Mouse (Mus musculus) liver, embryonic 16.5 days (tissue): Measurements from ENCODE around the gene Syce2. TPM values are rescaled to one million over a fixed set of nuclear protein-coding genes. Genes with fewer than 3 reads are reported as not detected.

Experiments
- ATAC-seq: fragments of 200-750 bp; cut with Nextera tagmentation; 2 replicates; pipeline ENCODE4 v1.8.0; 2017; ENCODE audit warnings: low read depth, mild to moderate bottlenecking, moderate number of reproducible peaks, moderate library complexity
- H3K27ac ChIP-seq: fragments of 300-500 bp; sonication (generic); 2 replicates; pipeline ENCODE4 v1.5.1; 2014; ENCODE audit warnings: mild to moderate bottlenecking, low read length
- H3K27me3 ChIP-seq: fragments of 300-500 bp; sonication (generic); 2 replicates; pipeline ENCODE4 v1.6.1; 2014; ENCODE audit warnings: low read depth, low read length, mixed read lengths; ENCODE audit not compliant: control insufficient read depth, insufficient read depth
- H3K36me3 ChIP-seq: fragments of 300-500 bp; sonication (generic); 2 replicates; pipeline ENCODE4 v1.6.1; 2014; ENCODE audit warnings: mild to moderate bottlenecking; ENCODE audit not compliant: control insufficient read depth, insufficient read depth
- H3K4me1 ChIP-seq: fragments of 300-500 bp; sonication (generic); 2 replicates; pipeline ENCODE4 v1.6.1; 2014; ENCODE audit warnings: low read depth, low read length, mixed read lengths; ENCODE audit not compliant: control insufficient read depth
- H3K4me2 ChIP-seq: fragments of 300-500 bp; sonication (generic); 2 replicates; pipeline ENCODE4 v1.6.1; 2014; ENCODE audit warnings: low read depth, low read length, mixed read lengths
- H3K4me3 ChIP-seq: fragments of 300-500 bp; sonication (generic); 2 replicates; pipeline ENCODE4 v1.5.1; 2014; ENCODE audit warnings: low read depth, mild to moderate bottlenecking, low read length
- H3K9ac ChIP-seq: fragments of 300-500 bp; sonication (generic); 2 replicates; pipeline ENCODE4 v1.6.1; 2014; ENCODE audit warnings: low read depth, low read length
- H3K9me3 ChIP-seq: fragments of 300-500 bp; sonication (generic); replicated peaks from 2 replicates; pipeline ENCODE4 v1.6.1; 2016; ENCODE audit warnings: low read length; ENCODE audit not compliant: control insufficient read depth
- WGBS: fragments of 180-500 bp; shearing (Covaris S2); extraction: QIAGEN DNeasy Blood & Tissue Kit; methylation state at CpG from one replicate; pipeline ENCODE4 v1.1.7; 2014; ENCODE audit not compliant: insufficient replicate concordance; 5-methylcytosine and 5-hydroxymethylcytosine counted together
- polyA plus RNA-seq: library from polyadenylated mRNA; unstranded; fragments of >200 nt; fragmentation: Nextera tagmentation; extraction: Ambion mirVana; gene quantifications from 2 replicates; pipeline ENCODE4 v1.2.1, GENCODE M21; 2015

Syce2 gene
- polyA plus RNA-seq, 1 experiment from 2014 or later: 41.2 TPM

GRCm38 (mm10) chr8:84840248-84840999 is 31.5 kb upstream of the Syce2 start, which contains the start of gene Rad23a:
Rad23a (minus strand) TSS chr8:84840665.
- ATAC-seq: peak; percentile 84
- Histone ChIP-seq H3K9ac (peak within 1 kb of the TSS; percentile 96), H3K9me3 (no peaks in the 10 kb centered on the region), H3K27ac (peak within 1 kb of the TSS; percentile 97), H3K4me2 (peak within 1 kb of the TSS; percentile 75), H3K4me3 (peak within 1 kb of the TSS; percentile 89), H3K4me1 (peaks cover 66% of the 10 kb centered on the region), H3K36me3 (peaks cover 72% of the 10 kb centered on the region), H3K27me3 (no peaks in the 10 kb centered on the region)
- WGBS: under 1% methylated on average over 55 of the region's 55 CpGs

DNA sequence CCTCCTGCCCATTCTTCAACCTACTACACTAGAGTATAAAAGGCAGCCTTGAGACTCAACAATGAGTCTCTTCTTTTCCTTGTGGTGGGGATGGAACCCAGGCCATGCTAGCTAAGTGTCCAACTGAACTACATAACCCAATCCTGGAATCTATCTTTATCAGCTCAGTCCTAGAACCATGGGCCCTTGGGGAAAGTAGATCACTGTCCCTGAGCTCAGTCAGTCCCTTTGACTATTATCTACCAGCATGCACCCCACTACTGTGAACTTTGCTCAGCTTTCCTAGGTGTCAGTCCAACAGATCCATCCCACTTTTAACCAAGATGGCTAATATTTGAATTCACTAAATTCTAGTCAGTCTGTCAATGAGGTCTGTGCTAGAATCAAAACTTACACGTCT is 30.4 kb upstream of the Syce2 start:
- Histone ChIP-seq H3K27ac (peak overlapping the region; percentile 75), H3K36me3 (peaks cover 61% of the 10 kb centered on the region), H3K4me3 (no peak overlapping the region), H3K27me3 (no peaks in the 10 kb centered on the region), H3K9me3 (no peaks in the 10 kb centered on the region), H3K4me1 (peaks cover 55% of the 10 kb centered on the region), H3K4me2 (no peak overlapping the region), H3K9ac (no peak overlapping the region)
- ATAC-seq: no peak
- 63% methylated on average over 1 of the region's 1 CpGs for WGBS

DNA sequence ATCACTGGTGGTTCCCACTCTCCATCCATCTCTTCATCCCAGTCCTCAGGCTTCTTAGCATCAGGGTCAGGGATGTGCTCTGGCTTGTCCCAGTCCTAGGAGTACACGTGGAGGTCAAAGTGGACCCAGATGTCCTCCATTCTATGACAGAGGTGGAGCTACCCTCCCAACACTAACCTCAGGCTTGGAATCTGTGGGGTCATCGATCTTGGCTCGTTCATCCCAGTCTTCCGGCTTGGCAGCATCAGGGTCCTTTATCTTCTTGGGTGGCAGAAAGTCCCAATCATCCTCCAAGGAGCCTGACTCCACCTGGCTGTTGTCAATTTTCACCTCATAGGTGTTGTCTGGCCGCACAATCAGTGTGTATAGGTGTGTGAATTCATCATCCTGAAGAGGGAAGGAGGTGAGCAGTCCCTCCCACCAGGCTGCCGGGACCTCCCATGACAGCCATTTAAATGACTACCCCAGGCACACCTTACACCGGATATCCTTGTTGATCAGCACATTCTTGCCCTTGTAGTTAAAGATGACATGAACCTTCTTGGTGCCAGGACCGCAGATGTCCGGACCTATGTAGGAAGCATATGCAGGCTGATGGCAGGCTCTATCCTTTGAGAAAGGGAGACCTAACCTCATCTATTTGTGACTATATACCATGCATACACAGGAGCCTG is 27.4 kb upstream of the Syce2 start:
- H3K27me3 ChIP-seq: no peaks in the 10 kb centered on the region
- 86% methylated on average over 9 of the region's 9 CpGs for WGBS
- H3K36me3 ChIP-seq: peaks cover 43% of the 10 kb centered on the region
- H3K9ac ChIP-seq: peak overlapping the region; percentile 24
- H3K4me2 ChIP-seq: peak overlapping the region; percentile 68
- no peak overlapping the region for H3K27ac ChIP-seq
- no peaks in the 10 kb centered on the region for H3K9me3 ChIP-seq
- ATAC-seq: no peak
- peaks cover 50% of the 10 kb centered on the region for H3K4me1 ChIP-seq
- H3K4me3 ChIP-seq: peak overlapping the region; percentile 98

DNA sequence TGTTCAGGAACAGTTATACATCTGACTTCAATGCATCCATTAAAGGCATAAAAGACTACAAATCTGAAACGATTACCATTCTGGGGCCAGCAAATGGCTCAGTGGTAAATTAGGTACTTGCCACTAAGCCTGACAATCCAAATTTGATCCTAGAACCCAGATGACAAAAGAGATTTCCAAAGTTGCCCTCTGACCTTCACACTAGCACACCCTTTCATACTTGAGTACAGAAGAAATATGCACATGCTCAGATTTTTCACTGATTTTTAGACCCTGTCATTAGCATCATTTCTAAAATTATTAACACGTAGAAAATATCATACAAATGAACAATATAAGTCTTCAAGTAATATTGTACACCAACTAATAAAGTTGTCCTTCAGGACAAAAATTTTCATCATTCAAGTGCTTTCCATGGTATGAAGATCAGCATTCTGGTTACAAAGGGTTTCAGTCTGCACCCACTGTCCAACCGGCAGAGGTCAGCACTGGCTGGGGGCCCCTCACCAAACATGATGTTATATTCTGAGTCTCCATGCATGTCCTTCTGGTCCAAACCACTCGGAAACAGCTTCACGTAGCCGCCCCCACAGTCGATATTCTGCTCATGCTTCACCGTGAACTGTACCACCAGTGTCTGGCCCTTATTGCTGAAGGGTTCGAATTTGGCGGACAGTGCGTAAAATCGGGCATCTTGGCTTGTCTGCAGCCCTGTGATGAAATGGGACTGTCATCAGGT is 26.4 kb upstream of the Syce2 start:
- Histone ChIP-seq H3K36me3 (peaks cover 43% of the 10 kb centered on the region), H3K4me1 (peaks cover 50% of the 10 kb centered on the region), H3K9me3 (no peaks in the 10 kb centered on the region), H3K9ac (peak overlapping the region; percentile 88), H3K4me2 (peak overlapping the region; percentile 68), H3K27me3 (no peaks in the 10 kb centered on the region), H3K4me3 (peak overlapping the region; percentile 98), H3K27ac (peak overlapping the region; percentile 92)
- ATAC-seq: no peak
- 9% methylated on average over 12 of the region's 12 CpGs for WGBS

DNA sequence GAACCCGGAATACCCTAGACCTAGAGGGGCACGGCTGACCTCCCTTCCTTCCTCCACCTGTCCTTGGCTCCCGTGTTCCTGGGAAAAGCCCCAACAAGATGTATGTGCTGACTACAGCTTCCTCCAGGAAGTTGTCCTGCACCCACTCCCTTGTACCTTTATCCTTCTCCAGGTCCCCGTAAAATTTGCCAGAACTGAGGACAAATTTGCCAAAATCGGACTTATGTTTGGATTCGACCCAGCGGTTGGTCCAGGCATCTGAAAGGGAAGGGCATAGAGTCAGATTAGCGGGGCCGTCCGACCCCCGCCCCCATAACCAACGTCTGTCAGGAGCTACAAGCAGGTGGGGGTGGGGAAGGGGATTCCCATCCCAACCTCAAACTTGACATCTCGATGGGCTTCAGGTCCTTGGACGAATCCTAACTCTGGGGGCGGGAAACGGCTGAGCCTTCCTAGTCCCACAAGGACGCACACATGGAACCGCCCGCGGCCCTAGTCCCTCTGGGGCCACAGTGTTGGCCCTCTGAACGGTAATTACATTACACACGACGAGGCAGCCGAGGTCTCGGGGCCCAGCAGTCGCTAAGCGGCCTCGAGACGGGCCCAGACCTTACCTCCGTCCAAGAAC is 25.7 kb upstream of the Syce2 start:
- peak; percentile 10; the same call in 1 of the 2 replicates for ATAC-seq
- Histone ChIP-seq H3K4me2 (peak overlapping the region; percentile 68), H3K36me3 (peaks cover 42% of the 10 kb centered on the region), H3K27me3 (no peaks in the 10 kb centered on the region), H3K4me3 (peak overlapping the region; percentile 98), H3K9ac (peak overlapping the region; percentile 88), H3K4me1 (peaks cover 46% of the 10 kb centered on the region), H3K9me3 (no peaks in the 10 kb centered on the region), H3K27ac (peak overlapping the region; percentile 92)
- WGBS: under 1% methylated on average over 30 of the region's 30 CpGs

DNA sequence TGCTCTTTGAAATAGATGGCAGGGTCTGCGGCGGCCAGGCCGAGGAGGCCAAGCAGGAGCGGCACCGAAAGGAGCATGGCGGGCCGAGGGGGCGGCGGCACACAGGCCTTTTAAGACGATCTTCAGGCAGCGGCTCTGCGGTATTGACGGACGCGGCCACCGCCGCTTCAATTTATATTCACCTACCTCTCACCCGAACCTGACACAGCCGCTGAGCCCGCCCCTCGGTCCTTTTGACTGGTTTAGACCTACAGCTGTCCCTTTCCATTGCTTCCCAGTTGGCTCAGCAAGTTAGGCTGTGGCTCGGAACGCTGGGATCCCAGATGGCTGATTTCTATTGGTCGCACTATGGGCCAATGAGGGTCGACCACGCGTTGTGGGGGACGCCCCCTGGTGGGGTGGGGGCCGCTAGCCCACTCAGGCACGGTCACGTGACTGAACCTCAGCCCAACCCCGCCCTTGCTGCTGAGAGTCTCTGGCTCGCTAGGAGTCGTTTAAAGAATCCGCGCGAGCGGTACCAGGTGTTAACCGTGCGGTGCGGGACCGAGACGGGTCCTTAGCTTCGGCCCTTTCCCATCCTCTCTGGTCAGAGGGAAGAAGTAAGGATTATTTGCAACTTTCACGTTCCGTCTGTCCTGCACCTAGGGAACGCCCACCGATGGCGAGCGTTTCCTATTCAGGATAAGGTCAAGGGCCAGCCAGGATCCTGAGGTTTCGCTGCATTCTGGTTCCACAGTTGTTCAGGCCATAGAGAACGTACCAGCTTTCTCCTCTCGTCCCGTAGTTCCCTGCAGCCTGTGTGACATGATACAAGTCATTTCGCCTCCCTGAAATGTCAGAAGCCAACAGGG is 25.0 kb upstream of the Syce2 start, which contains the start of gene Calr:
Gene Calr, minus strand, starts transcription at position 213 of the 851 bp plus-strand sequence.
- Histone ChIP-seq H3K4me3 (peak within 1 kb of the TSS; percentile 98), H3K4me2 (peak within 1 kb of the TSS; percentile 68), H3K9me3 (no peaks in the 10 kb centered on the region), H3K9ac (peak within 1 kb of the TSS; percentile 88), H3K4me1 (peaks cover 39% of the 10 kb centered on the region), H3K27ac (peak within 1 kb of the TSS; percentile 92), H3K27me3 (no peaks in the 10 kb centered on the region), H3K36me3 (peaks cover 34% of the 10 kb centered on the region)
- under 1% methylated on average over 55 of the region's 55 CpGs for WGBS
- peak; percentile 99 for ATAC-seq

- Histone ChIP-seq H3K27me3 (no peaks in the 10 kb centered on the region), H3K4me3 (peak overlapping the region; percentile 98), H3K4me1 (peaks cover 37% of the 10 kb centered on the region), H3K9me3 (no peaks in the 10 kb centered on the region), H3K36me3 (peaks cover 25% of the 10 kb centered on the region), H3K27ac (peak overlapping the region; percentile 90), H3K9ac (peak overlapping the region; percentile 75), H3K4me2 (peak overlapping the region; percentile 68)
- WGBS: 10% methylated on average over 6 of the region's 6 CpGs
- ATAC-seq: no peak
Observed at GRCm38 (mm10) chr8:84847684-84848435, 24.1 kb upstream of the Syce2 start.
